Mouse (Mus musculus) B cell, adult 2 months (primary cell): ENCODE results near the gene Acox1.
A peak's percentile ranks its signal among the peaks of the same experiment; 100 is the strongest.

Source experiments
- DNase-seq, 2 experiments: peaks; one replicate each; pipeline ENCODE4 v3.0.0; 2022

Gene Acox1

DNA sequence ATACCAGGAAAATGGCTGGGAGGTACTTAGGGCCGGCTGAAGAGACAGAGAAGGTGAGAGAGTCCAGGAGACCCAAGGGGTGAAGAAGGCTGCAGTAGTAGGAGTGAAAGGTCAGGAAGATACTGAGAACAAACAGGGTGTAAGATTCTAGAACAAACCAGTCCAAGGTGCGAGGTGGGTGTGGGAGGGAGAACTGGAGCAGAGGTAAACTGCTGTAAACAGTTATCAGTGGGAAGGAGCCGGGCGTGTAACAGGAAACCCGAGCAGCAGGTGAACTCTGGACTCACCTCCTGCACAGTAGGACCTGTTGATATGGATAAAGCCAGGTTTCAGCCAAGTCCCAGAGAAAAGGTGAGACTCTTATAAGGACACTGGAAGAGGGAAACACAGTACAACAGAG lies 11.9 kb upstream of the Acox1 start:
- DNase-seq: no peak

DNA sequence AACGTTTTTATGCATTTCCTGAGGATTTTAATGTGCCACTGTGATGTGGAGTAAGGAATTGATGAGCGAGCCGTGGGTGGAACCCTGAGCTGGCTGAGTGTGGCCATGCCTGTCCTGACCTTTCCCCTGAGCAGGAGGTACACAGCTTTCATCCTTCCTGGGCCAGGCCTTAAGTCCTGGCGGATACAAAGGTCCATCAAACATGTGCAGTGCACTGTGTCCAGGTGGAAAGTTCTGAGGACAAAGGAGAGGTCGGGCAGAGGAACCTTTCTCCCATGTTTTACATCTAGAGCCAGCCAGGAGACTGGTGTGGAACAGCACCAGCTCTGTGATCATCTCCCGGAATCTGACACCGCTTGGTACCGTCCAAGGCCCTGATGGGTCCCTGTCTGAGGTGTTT lies 10.4 kb upstream of the Acox1 start:
- DNase-seq: no peak

DNA sequence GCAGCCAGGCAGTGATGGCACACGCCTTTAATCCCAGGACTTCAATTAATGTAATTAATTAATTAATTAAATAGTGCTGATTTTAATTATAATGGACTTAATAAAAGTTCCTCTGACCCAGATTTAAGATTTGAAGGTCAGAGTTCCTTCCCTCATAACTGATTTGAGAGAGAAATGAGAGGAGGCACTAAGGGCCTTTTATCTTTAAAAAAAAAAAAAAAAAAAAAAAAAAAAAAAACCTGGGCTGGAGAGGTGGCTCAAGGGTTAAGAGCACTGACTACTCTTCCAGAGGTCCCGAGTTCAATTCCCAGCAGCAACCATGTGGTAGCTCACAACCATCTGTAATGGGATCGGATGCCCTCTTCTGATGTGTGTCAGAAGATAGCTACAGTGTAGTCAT lies 9.8 kb upstream of the Acox1 start:
- no peak for DNase-seq

DNA sequence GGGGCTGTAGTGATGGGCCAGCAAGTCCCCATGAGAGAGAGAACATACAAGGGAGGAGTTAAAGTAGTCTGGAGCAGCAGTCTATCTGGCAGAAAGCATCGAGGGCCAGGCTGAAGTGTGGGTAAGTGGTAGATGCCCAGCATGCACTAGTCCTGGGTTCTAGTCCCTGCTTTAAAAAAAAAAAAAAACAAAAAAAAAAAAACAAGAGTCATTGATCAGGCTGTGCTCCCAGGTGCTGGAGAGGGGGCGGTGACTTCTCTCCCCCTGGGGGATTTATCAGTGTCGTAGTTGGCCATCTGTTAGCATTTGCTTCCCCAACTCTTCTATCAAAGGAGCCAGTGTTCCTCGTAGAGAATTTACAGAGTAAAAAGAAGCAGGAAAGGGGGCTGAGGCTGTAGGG lies 7.8 kb upstream of the Acox1 start:
- DNase-seq: no peak

DNA sequence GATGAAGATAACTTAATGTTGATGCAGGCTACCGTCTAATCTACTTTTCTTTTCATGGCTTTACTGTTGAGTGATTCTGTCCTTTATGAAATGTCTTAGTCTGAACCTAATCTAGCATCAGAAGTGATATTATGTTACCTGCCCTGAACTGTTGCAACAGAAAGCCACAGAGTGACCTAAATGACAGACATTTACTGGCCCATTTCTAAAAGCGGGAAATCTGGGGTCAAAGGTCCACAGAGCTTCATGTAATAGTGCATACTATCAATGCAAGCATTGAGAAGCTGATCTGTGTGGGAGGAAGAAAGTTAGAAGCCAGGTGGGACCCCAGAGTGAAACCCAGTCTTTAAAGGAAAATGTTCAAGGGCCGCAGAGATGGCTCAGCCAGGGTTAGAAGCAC lies 4.3 kb upstream of the Acox1 start:
- no peak for DNase-seq

DNA sequence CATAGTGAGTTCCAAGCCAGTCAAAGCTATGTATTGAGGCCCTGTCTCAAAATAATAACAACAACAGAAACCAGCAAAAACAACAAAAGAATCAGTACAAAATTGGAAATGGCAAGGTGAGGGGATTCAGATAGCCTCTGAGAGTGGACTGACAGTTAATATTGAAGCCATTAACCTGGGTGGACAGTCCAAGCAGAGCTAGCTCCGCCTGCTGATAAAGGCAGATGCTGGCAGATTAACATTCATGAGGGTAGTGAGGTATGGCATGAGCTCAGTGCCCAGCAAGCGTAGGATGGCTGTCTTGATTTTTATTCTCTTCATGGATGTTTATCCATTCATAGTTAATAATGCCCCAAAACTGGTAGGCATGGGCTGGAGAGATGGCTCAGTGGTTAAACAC lies 2.3 kb upstream of the Acox1 start:
- DNase-seq: no peak

DNA sequence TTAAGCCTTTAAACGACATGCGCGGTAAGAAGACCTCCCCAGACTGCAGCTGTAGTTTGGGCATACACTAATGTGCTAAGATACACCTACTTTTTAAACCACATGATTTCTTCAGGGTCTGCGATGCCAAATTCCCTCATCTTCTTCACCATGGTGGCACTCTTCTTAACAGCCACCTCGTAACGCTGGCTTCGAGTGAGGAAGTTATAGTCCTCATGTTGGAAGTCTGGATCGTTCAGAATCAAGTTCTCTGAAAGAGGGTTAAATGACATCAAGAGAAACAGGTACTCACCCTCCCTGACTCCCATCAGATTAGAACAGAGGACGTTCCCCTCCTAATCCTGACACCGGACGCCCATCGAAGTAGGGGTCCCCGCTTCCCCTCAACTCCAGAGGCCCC lies 713 bp downstream of the Acox1 start:
- DNase-seq: no peak

DNA sequence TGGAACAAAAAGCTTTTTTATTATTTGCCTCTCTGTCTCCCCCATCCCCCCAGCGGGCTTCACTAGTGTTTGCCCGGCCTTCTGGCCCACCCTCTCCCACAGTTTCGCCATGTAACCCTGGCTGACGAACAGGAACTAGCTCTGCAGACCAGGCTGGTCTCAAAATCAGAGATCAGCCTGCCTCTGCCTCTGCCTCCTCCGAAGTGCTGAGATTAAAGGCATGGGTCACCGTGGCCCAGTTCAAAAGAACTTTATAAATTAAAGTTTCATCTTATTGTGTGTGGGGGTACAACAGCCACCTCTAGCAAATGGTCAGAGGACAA lies 1.3 kb downstream of the Acox1 start:
- no peak for DNase-seq

DNA sequence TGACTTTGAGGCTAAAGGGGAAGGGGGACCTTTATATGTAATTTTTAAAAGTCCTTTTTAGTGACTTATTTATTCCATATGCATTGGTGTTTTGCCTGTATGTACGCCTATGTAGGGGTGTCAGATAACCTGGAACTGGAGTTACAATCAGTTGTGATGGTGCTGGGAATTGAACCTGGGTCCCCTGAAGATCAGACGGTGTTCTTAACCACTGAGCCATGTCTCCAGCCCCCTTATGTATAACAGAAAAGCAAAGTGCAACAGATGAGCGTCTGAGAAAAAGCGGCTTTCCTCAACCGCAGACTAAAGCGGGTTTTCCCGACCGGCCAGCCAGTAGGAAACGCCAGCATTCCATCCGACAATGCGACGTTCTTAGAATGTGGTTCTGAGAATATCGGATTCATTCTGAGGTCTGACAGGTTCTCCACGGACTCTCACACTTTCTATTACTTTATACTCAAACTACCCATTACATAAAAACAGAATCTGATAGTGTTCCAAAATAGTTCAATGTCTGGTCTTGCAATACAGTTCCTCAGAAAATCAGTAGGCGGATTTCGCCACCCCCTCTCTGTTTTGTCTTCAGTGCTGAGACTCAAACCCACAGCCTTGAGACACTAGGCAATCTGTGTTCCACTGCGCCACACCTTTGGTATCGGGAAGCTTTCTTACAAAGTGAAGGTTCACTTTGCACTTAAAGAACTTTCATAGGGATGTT lies 1.8 kb downstream of the Acox1 start:
- no peak for DNase-seq

DNA sequence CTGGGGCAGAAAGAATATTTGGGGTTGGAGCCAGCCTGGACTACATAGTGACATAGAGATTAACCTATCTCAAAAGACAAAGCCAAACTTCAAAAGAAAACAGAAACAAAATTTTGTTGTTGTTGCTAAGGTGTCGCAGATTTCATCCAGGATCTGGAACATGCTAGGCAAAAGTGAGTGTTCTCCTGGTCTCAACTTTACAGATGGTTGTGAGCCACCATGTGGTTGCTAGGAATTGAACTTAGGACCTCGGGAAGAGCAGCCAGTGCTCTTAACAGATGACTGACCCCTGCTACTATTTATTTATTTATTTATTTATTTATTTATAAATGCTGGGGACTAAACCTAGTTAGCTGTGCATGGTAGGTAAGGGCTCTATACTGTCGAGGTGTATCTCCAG lies 2.5 kb downstream of the Acox1 start:
- DNase-seq: no peak

DNA sequence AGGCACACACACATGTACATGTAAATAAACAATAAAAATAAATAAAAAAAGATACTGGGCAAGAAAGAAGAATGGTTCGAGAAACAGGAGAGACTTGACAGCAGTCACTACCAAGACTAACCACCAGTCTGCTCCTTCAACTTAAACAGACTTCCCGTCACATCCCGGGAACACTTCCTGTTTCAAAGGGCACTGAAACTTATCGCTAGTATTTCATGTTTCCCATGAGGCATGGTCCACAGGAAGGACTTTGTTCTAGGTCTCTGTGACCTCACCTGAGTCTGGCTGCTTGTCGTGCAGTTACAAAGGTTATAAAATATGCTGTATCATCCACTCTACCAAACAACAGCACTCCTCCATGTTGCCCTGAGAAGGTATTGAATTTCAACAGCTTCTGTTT lies 3.6 kb downstream of the Acox1 start:
- DNase-seq: no peak

DNA sequence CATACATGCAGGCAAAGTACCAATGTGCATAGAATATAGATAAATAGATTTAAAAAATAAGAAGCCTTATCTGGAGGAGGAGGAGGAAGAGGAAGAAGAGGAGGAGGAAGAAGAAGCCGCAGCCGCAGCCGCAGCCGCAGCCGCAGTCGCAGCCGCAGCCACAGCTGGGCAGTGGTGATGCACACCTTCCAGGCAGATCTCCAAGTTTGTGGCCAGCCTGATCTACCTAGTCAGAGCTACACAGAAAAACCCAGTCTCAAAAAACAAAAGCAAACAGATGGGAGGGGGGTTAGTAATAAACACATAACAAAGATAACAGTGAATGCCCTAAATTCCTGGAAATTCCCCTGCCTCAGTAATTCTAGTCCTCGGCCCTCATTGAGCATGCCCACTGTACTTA lies 4.2 kb downstream of the Acox1 start:
- no peak for DNase-seq

DNA sequence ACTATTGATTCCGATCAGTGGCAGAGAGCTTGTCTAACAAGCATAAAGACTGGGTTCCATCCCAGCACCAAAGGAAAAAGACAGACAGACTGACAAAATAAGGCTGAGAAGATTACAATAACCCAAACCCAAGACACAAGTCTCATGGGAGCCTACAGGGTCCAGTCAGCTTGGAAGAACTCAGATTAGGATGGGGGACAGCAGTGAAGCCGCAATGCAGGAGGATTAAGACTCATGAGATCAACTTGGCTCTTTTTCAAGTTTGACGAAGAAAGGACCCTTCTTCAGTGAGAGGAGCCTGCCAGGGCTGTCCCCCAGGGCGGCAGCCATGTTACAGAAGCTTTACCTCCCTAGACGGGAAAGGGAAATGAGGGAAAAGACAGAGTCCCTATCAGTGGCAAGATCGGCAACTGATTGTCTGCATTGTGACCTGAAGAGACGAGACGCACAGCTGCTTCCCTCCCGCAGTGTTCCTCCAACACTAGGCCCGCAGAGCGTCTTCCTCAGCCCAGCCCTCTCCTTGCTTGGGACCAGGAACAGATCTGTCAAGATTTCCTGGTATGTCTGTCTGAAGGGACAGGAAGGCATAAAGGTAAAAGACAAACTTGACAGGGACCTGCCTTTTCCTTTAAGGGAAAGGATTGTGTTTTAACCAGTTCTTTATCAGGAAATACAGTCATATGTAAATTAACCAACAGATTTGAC lies 11.5 kb downstream of the Acox1 start:
- no peak for DNase-seq

DNA sequence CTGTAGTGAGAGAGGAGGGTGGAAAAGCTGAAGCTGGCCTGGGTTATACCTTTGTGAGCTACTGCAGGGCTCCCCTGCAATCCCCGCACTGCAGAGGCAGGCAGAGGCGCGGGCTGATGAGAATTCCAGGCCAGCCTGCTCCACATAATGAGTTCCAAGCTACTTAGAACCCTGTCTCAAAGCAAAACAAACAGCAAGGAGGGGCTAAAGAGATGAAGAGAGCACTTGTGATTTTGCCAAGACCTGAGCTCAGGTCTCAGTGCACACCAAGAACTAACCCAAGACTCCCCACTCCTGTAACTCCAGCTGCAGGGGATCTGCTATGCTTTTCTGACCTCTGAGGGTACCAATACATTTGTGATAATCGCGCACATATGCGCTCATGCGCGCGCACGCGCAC lies 12.5 kb downstream of the Acox1 start:
- DNase-seq: no peak

DNA sequence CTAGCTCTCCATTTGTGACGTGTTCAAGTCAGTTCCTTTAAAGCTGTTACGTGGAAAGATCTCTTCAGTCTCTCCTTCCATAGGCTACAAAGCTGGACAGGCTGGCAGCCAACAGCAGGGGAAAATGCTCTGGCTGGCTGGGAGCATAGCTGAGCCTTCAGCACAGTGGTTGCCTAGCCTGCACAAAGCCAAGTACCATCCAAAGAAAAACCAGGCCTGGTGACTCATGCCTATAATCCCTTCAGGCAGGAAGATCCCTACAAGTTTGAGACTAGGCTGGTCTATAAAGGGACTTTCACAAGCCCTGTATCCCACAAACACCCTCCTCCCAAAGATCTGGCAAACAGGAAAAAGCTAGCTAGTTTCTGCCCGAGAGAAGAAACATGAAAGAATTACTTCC lies 13.0 kb downstream of the Acox1 start:
- DNase-seq: no peak

DNA sequence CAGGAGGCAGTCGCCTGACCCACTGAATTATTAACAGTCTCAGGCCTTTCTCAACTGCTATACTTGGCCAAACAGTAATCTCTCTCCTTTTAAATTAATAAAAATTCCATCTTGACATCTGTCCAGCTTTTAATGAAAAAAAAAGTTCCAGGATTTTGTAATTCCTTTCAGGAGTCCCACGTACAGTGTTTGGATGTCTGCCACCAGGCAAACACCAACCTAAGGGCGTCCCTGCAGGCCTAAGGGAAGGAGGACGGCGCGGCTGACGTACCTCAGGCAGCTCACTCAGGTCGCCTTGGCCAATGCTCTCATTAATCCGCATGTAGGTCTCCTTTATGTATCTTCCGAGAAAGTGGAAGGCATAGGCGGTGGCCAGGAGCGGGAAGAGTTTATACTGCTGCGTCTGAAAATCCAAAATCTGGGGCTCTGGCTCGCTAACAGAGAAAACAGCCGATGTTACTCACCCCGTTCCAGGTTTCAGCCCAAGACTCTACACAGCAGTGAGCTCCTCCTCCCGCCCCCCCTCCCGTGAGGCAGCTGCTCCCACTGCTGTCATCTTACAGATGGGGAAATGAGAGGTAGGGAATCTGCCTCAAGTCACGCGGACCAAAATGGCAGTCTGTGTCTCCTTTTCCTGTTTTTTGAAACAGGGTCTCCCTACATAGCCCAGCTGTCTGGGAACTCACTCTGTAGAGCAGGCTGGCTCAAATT lies 20.3 kb downstream of the Acox1 start:
- DNase-seq: no peak

DNA sequence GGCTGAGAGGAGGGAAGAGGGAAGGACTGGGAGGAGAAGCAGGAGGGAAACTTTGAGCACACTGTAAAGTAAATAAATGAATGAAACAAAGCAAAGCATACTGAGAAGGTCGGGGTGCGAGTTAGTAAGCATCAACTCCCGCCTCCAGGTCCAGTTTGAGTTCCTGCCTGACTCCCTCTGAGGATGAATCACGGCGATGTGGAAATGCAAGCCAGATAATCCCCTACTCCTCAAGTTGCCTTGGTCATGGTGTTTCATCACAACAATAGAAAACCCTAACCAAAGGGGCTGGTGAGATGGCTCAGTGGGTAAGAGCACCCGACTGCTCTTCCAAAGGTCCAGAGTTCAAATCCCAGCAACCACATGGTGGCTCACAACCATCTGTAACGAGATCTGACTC lies 22.8 kb downstream of the Acox1 start:
- DNase-seq: no peak

DNA sequence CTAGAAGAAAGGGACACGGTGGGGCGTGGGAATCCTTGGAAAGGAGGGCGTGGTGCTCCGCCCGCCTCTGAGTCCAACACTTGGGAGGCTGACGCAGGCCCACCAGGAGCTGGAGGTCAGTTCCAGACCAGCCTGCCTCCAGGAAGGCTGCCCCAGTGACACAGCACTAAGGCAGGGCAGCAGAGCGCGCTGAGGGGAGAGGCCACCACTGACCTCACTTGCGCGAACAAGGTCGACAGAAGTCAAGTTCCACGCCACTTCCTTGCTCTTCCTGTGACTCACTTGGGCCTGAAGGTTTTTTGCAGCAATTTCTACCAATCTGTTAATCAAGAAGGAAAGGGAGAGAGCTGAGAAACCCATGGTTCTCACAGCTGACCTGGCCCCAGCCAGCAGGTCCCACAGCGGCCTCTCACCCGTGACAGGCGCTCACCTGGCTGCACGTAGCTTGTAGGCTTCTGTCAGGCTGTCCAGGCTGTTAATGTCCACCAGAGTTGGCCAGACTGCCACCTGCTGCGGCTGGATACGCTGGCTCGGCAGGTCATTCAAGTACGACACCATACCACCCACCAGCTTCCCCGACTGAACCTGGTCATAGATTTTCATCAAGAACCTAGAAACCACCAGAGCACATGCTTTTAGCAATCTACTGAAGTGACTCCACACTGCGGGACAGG lies 23.9 kb downstream of the Acox1 start:
- DNase-seq: no peak

DNA sequence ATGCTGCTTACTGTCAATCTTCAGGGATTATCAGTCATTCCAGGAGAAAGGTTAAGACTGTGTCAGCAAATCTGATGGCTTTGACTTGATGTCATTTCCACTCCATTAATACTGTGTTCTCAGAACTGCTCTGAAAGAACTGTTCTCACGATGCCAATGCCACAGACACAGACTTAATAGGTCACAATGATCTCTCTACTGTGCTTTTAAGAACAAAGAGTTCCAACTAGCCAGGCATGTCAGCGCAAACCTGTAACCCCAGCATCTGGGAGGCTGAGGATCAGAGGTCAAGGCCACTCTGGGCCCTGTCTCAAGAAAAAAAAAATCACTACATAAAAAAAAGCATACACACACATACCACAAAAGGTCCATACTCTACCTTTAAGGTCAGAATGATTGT lies 26.9 kb downstream of the Acox1 start:
- no peak for DNase-seq

DNA sequence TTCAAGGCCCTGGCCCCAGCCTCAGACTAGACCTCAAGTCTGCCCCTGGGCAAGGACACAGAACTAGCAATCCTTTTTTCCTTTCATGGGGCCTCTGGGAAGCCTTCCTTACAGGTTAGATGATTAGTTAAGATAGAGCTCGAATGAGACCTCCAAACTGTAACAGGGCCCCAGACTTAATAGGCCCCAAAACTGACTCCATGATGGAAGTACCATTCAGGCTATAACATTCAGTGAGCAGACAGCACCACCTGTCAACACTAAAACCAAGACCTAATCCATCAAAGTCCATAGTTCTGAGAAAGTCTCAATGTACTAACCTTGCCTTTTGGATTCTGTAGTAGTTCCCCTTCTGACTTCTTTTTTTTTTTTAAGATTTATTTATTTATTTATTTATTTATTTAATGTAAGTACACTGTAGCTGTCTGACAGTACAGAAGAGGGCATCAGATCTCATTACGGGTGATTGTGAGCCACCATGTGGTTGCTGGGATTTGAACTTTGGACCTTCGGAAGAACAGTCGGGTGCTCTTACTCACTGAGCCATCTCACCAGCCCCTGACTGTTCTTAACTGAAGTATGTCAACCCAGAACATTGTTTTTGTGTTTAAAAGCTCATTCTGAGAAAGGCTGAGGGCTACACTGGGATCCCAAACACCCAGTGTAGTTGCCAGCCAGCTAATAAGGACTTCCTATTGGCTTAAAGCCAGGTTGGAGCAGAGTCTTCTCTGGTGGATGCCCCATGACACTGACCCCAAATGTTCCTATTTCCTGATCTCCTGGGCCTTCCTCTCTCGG lies 28.6 kb downstream of the Acox1 start:
- DNase-seq: no peak

DNA sequence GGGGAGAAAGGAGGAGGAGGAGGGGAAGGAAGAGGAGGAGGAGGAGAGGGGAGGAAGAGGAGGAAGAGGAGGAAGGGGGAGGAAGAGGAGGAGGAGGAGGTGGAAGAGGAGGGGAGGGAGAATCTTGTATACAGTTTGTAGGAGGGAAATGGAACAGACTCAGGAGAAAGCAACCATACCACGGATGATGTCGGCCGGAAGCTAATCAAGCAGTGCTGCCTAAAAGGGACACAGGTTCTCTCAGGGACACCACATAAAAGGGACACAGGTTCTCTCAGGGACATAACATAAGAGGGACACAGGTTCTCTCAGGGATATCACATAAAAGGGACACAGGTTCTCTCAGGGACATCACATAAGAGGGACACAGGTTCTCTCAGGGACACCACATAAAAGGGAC lies 29.6 kb downstream of the Acox1 start:
- DNase-seq: no peak

DNA sequence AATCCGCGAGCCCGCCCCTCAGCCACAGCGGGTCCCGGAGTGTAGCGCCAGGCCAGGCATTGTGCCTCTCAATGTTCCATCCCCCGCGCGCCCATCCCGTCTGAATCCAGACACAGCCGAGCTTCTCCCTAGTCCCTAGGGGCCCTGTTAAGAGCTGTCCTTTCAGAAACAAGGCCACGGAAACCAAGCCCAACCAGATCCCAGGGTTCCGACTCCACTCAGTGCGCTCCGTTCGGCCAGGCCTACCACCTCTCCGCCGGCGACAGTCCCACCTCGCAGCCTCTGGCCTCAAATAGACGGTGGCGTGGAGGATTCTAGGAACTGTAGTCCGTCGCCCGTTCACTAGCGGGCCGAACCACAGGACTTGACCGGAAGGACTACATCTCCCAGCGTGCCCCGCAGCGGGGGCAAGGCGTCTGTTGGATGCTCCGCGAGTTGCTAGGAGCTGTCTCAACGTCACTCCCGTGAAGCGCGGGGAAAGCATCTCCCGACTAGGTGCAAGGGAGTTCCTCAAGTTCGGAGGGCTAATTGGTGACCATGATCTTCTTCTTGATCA lies 30.9 kb downstream of the Acox1 start, which contains the start of gene Fbf1:
Gene Fbf1 (minus strand): TSS at position 283 of the 556 bp plus-strand sequence.
- DNase-seq: peak; percentile 94 to 96

DNA sequence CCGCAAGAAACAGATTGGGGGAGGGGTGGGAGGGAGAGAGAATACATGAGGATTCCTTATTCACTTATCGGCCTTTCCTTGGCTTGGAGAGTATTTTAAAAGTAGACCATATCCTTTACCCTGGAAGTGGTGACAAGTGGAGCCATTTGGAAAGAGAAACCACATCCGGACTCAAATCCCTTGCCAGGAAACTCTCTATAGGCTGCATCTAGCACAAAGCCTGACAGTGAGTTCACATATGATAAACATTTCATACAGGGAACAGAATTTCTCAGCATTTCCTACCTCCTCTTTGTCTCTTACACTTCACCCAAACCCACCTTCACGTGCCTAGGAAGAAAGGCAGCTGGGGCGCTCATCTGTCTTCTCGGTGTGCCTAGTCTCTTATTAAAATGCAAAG lies 31.6 kb downstream of the Acox1 start:
- no peak for DNase-seq
